Mouse (Mus musculus) midbrain, embryonic 14.5 days (tissue): ENCODE measurements around the gene Nsd1. TPM values are rescaled to one million over a fixed set of nuclear protein-coding genes. Genes with fewer than 3 reads are reported as not detected.

Experiments used
- ATAC-seq: fragments of 200-750 bp; cut with Nextera tagmentation; 2 replicates; pipeline ENCODE4 v1.8.0; 2017; ENCODE audit warnings: moderate number of reproducible peaks, moderate library complexity; ENCODE audit not compliant: low FRiP score, low TSS enrichment
- DNase-seq: peaks from one replicate; pipeline ENCODE4 v3.0.0-alpha.2; 2015
- H3K27ac ChIP-seq: fragments of 300-500 bp; sonication (generic); replicated peaks from 2 replicates; pipeline ENCODE4 v1.5.1; 2014; ENCODE audit warnings: mild to moderate bottlenecking, low read depth, low read length, moderate library complexity
- H3K27me3 ChIP-seq: fragments of 300-500 bp; sonication (generic); 2 replicates; pipeline ENCODE4 v1.6.1; 2014; ENCODE audit warnings: low read length, control low read depth, mixed read lengths; ENCODE audit not compliant: control insufficient read depth, insufficient read depth
- H3K36me3 ChIP-seq: fragments of 300-500 bp; sonication (generic); 2 replicates; pipeline ENCODE4 v1.6.1; 2014; ENCODE audit warnings: low read length, control low read depth; ENCODE audit not compliant: control insufficient read depth, insufficient read depth
- H3K4me1 ChIP-seq: fragments of 300-500 bp; sonication (generic); 2 replicates; pipeline ENCODE4 v1.6.1; 2014; ENCODE audit warnings: mild to moderate bottlenecking, antibody characterized with exemption, low read length, control low read depth; ENCODE audit not compliant: control insufficient read depth, insufficient read depth
- H3K4me2 ChIP-seq: fragments of 300-500 bp; sonication (generic); 2 replicates; pipeline ENCODE4 v1.6.1; 2014; ENCODE audit warnings: mild to moderate bottlenecking, low read length, moderate library complexity
- H3K4me3 ChIP-seq: fragments of 300-500 bp; sonication (generic); replicated peaks from 2 replicates; pipeline ENCODE4 v1.5.1; 2014; ENCODE audit warnings: low read depth, low read length
- H3K9ac ChIP-seq: fragments of 300-500 bp; sonication (generic); replicated peaks from 2 replicates; pipeline ENCODE4 v1.6.1; 2014; ENCODE audit warnings: mild to moderate bottlenecking, low read length, moderate library complexity
- H3K9me3 ChIP-seq: fragments of 300-500 bp; sonication (generic); 2 replicates; pipeline ENCODE4 v1.6.1; 2016; ENCODE audit warnings: low read length, control low read depth, mixed read lengths; ENCODE audit not compliant: control insufficient read depth
- WGBS: fragments of 180-500 bp; shearing (Covaris S2); extraction: QIAGEN DNeasy Blood & Tissue Kit; methylation state at CpG from one replicate; pipeline ENCODE4 v1.1.7; 2014; 5-methylcytosine and 5-hydroxymethylcytosine counted together
- polyA plus RNA-seq: library from polyadenylated mRNA; unstranded; fragments of >200 nt; fragmentation: Nextera tagmentation; extraction: Ambion mirVana; gene quantifications from 2 replicates; pipeline ENCODE4 v1.2.1, GENCODE M21; 2014

The Nsd1 gene
- polyA plus RNA-seq, 1 experiment from 2014 or later, result 76.6 TPM

GRCm38 (mm10) chr13:55327169-55327568, 117.6 kb downstream of the Nsd1 start:
- Histone ChIP-seq H3K27me3 (no peaks in the 10 kb centered on the region), H3K9ac (no peak overlapping the region), H3K36me3 (peaks cover 31% of the 10 kb centered on the region), H3K4me2 (peak overlapping the region; percentile 10; the same call in 1 of the 2 replicates), H3K27ac (peak overlapping the region; percentile 52), H3K4me3 (no peak overlapping the region), H3K4me1 (peaks cover 31% of the 10 kb centered on the region), H3K9me3 (no peaks in the 10 kb centered on the region)
- WGBS, result 58% methylated on average over 4 of the region's 4 CpGs
- no peak for ATAC-seq
- DNase-seq, result no peak

GRCm38 (mm10) chr13:55327633-55328032, 118.1 kb downstream of the Nsd1 start:
- H3K9ac ChIP-seq, result no peak overlapping the region
- 45% methylated on average over 8 of the region's 8 CpGs for WGBS
- ATAC-seq, result peak; percentile 28; the same call in 1 of the 2 replicates

GRCm38 (mm10) chr13:55328171-55328570, 118.6 kb downstream of the Nsd1 start:
- H3K4me3 ChIP-seq, result peak overlapping the region; percentile 57
- H3K27ac ChIP-seq, result no peak overlapping the region
- H3K9ac ChIP-seq, result 0 out of 2 replicates have a peak overlapping the region, but pooled peaks have one; percentile 14
- no peaks in the 10 kb centered on the region for H3K9me3 ChIP-seq
- H3K4me2 ChIP-seq, result peak overlapping the region; percentile 79
- no peaks in the 10 kb centered on the region for H3K27me3 ChIP-seq
- no peak for ATAC-seq
- H3K36me3 ChIP-seq, result peaks cover 29% of the 10 kb centered on the region
- WGBS, result 93% methylated on average over 6 of the region's 6 CpGs
- peaks cover 23% of the 10 kb centered on the region; the same call in 1 of the 2 replicates for H3K4me1 ChIP-seq
- no peak for DNase-seq

More at GRCm38 (mm10) chr13:55327633-55328032, 118.1 kb downstream of the Nsd1 start:
- peaks cover 31% of the 10 kb centered on the region for H3K36me3 ChIP-seq
- H3K4me1 ChIP-seq, result peaks cover 29% of the 10 kb centered on the region
- no peaks in the 10 kb centered on the region for H3K27me3 ChIP-seq
- H3K4me2 ChIP-seq, result peak overlapping the region; percentile 79; the same call in 1 of the 2 replicates
- DNase-seq, result peak; percentile 87
- H3K4me3 ChIP-seq, result no peak overlapping the region
- H3K9me3 ChIP-seq, result no peaks in the 10 kb centered on the region
- H3K27ac ChIP-seq, result peak overlapping the region; percentile 52; the same call in 1 of the 2 replicates

GRCm38 (mm10) chr13:55328641-55329040, 119.1 kb downstream of the Nsd1 start:
- 76% methylated on average over 4 of the region's 4 CpGs for WGBS
- H3K27ac ChIP-seq, result no peak overlapping the region
- ATAC-seq, result no peak
- no peaks in the 10 kb centered on the region for H3K9me3 ChIP-seq
- no peak for DNase-seq
- 0 out of 2 replicates have a peak overlapping the region, but pooled peaks have one; percentile 14 for H3K9ac ChIP-seq
- no peaks in the 10 kb centered on the region for H3K27me3 ChIP-seq
- H3K36me3 ChIP-seq, result peaks cover 24% of the 10 kb centered on the region
- peak overlapping the region; percentile 57 for H3K4me3 ChIP-seq
- H3K4me1 ChIP-seq, result peaks cover 20% of the 10 kb centered on the region; the same call in 1 of the 2 replicates
- H3K4me2 ChIP-seq, result peak overlapping the region; percentile 79

- H3K4me1 ChIP-seq, result 0 out of 2 replicates have a peak, but pooled peaks cover 18% of the 10 kb centered on the region
- no peaks in the 10 kb centered on the region for H3K9me3 ChIP-seq
- peak overlapping the region; percentile 48 for H3K9ac ChIP-seq
- 0 out of 2 replicates have a peak, but pooled peaks have one; percentile 9 for ATAC-seq
- H3K36me3 ChIP-seq, result peaks cover 19% of the 10 kb centered on the region
- peak overlapping the region; percentile 70 for H3K27ac ChIP-seq
- peak overlapping the region; percentile 79 for H3K4me2 ChIP-seq
- 2% methylated on average over 29 of the region's 29 CpGs for WGBS
- H3K27me3 ChIP-seq, result no peaks in the 10 kb centered on the region
- peak overlapping the region; percentile 57 for H3K4me3 ChIP-seq
- peak; percentile 69 for DNase-seq
Observed at GRCm38 (mm10) chr13:55329109-55329682, 119.6 kb downstream of the Nsd1 start.

- Histone ChIP-seq H3K9me3 (no peaks in the 10 kb centered on the region), H3K9ac (peak within 1 kb of the TSS; percentile 48), H3K4me1 (0 out of 2 replicates have a peak, but pooled peaks cover 18% of the 10 kb centered on the region), H3K36me3 (peaks cover 14% of the 10 kb centered on the region), H3K27ac (peak within 1 kb of the TSS; percentile 70), H3K4me2 (peak within 1 kb of the TSS; percentile 79), H3K4me3 (peak within 1 kb of the TSS; percentile 57), H3K27me3 (no peaks in the 10 kb centered on the region)
- ATAC-seq (peak; percentile 81), DNase-seq (peak; percentile 91)
- WGBS, result under 1% methylated on average over 81 of the region's 82 CpGs
Observed at GRCm38 (mm10) chr13:55329683-55330566, 120.3 kb downstream of the Nsd1 start, which contains the start of gene Mxd3. Gene Mxd3 (minus strand): TSS chr13:55329823.

- peak overlapping the region; percentile 57 for H3K4me3 ChIP-seq
- ATAC-seq (no peak; the same call in 1 of the 2 replicates), DNase-seq (no peak)
- H3K36me3 ChIP-seq, result peaks cover 6% of the 10 kb centered on the region
- H3K9ac ChIP-seq, result peak overlapping the region; percentile 48; the same call in 1 of the 2 replicates
- H3K9me3 ChIP-seq, result no peaks in the 10 kb centered on the region
- H3K27me3 ChIP-seq, result no peaks in the 10 kb centered on the region
- WGBS, result 52% methylated on average over 14 of the region's 14 CpGs
- peak overlapping the region; percentile 79 for H3K4me2 ChIP-seq
- H3K27ac ChIP-seq, result peak overlapping the region; percentile 70
- 0 out of 2 replicates have a peak, but pooled peaks cover 18% of the 10 kb centered on the region for H3K4me1 ChIP-seq
Observed at GRCm38 (mm10) chr13:55330567-55331400, 121.2 kb downstream of the Nsd1 start.

- no peak for DNase-seq
- Histone ChIP-seq H3K9me3 (no peaks in the 10 kb centered on the region), H3K36me3 (no peaks in the 10 kb centered on the region), H3K4me1 (0 out of 2 replicates have a peak, but pooled peaks cover 18% of the 10 kb centered on the region), H3K27ac (no peak overlapping the region), H3K4me3 (no peak overlapping the region), H3K27me3 (no peaks in the 10 kb centered on the region), H3K4me2 (no peak overlapping the region), H3K9ac (no peak overlapping the region)
- ATAC-seq, result no peak
- WGBS, result 92% methylated on average over 3 of the region's 3 CpGs
Observed at GRCm38 (mm10) chr13:55332331-55332730, 122.7 kb downstream of the Nsd1 start.
